Mouse (Mus musculus): ENCODE measurements at regions not wholly inside any gene's neighbourhood (a gene's known extent, or its start where the extent isn't known, plus 50 kb on each side); places are given as distances from the start of the nearest gene placed in this dataset.

- DNase-seq (ENCODE audit: low spot score in 2 of 2) = no peak
Observed at GRCm38 (mm10) chr4:56068859-56069258, 536.6 kb upstream of the Klf4 start.

GRCm38 (mm10) chr4:56064657-56065056 is 532.4 kb upstream of the Klf4 start:
- DNase-seq (ENCODE audit: low spot score in 2 of 2) = no peak

- no peak for DNase-seq (ENCODE audit: low spot score in 2 of 2)
Observed at GRCm38 (mm10) chr4:56051792-56052380, 519.6 kb upstream of the Klf4 start.

- DNase-seq (ENCODE audit: low spot score in 2 of 2) = no peak
Observed at GRCm38 (mm10) chr4:56039327-56039726, 507.1 kb upstream of the Klf4 start.

- DNase-seq (ENCODE audit: low spot score in 2 of 2) = no peak
Observed at GRCm38 (mm10) chr4:56036334-56036733, 504.1 kb upstream of the Klf4 start.

- DNase-seq (ENCODE audit: low spot score in 2 of 2) = no peak
Observed at GRCm38 (mm10) chr4:56035543-56035942, 503.3 kb upstream of the Klf4 start.

- DNase-seq (ENCODE audit: low spot score in 2 of 2) = no peak
Observed at GRCm38 (mm10) chr4:56028441-56028840, 496.2 kb upstream of the Klf4 start.

- no peak for DNase-seq (ENCODE audit: low spot score in 2 of 2)
Observed at GRCm38 (mm10) chr4:56027258-56027657, 495.0 kb upstream of the Klf4 start.

- no peak for DNase-seq (ENCODE audit: low spot score in 2 of 2)
Observed at GRCm38 (mm10) chr4:56024478-56024877, 492.2 kb upstream of the Klf4 start.

- DNase-seq (ENCODE audit: low spot score in 2 of 2) = no peak
Observed at GRCm38 (mm10) chr4:56018212-56018611, 485.9 kb upstream of the Klf4 start.

- DNase-seq (ENCODE audit: low spot score in 2 of 2) = no peak
Observed at GRCm38 (mm10) chr4:56015481-56015880, 483.2 kb upstream of the Klf4 start.

GRCm38 (mm10) chr4:56008287-56008686 is 476.0 kb upstream of the Klf4 start:
- no peak for DNase-seq (ENCODE audit: low spot score in 2 of 2)

- no peak for DNase-seq (ENCODE audit: low spot score in 2 of 2)
Observed at GRCm38 (mm10) chr4:56004227-56004626, 472.0 kb upstream of the Klf4 start.

- DNase-seq (ENCODE audit: low spot score in 2 of 2) = no peak
Observed at GRCm38 (mm10) chr4:56001312-56001731, 469.1 kb upstream of the Klf4 start.

GRCm38 (mm10) chr4:55984026-55984425 is 451.8 kb upstream of the Klf4 start:
- DNase-seq (ENCODE audit: low spot score in 2 of 2) = no peak

- DNase-seq (ENCODE audit: low spot score in 2 of 2) = no peak
Observed at GRCm38 (mm10) chr4:55978539-55978938, 446.3 kb upstream of the Klf4 start.

GRCm38 (mm10) chr4:55976265-55976664 is 444.0 kb upstream of the Klf4 start:
- no peak for DNase-seq (ENCODE audit: low spot score in 2 of 2)

- DNase-seq (ENCODE audit: low spot score in 2 of 2) = no peak
Observed at GRCm38 (mm10) chr4:55973706-55974105, 441.4 kb upstream of the Klf4 start.

- DNase-seq (ENCODE audit: low spot score in 2 of 2) = peak; percentile 1 to 15
Observed at GRCm38 (mm10) chr4:55972235-55972819, 440.1 kb upstream of the Klf4 start.

GRCm38 (mm10) chr4:55960063-55960462 is 427.8 kb upstream of the Klf4 start:
- DNase-seq (ENCODE audit: low spot score in 2 of 2) = no peak

- no peak for DNase-seq (ENCODE audit: low spot score in 2 of 2)
Observed at GRCm38 (mm10) chr4:55953701-55954100, 421.4 kb upstream of the Klf4 start.

GRCm38 (mm10) chr4:55952220-55952619 is 420.0 kb upstream of the Klf4 start:
- no peak for DNase-seq (ENCODE audit: low spot score in 2 of 2)

- no peak for DNase-seq (ENCODE audit: low spot score in 2 of 2)
Observed at GRCm38 (mm10) chr4:55941423-55941822, 409.2 kb upstream of the Klf4 start.

GRCm38 (mm10) chr4:55938383-55938782 is 406.1 kb upstream of the Klf4 start:
- DNase-seq (ENCODE audit: low spot score in 2 of 2) = no peak
